Mouse (Mus musculus): ENCODE measurements at regions not wholly inside any gene's neighbourhood (a gene's known extent, or its start where the extent isn't known, plus 50 kb on each side); places are given as distances from the start of the nearest gene placed in this dataset.

DNA sequence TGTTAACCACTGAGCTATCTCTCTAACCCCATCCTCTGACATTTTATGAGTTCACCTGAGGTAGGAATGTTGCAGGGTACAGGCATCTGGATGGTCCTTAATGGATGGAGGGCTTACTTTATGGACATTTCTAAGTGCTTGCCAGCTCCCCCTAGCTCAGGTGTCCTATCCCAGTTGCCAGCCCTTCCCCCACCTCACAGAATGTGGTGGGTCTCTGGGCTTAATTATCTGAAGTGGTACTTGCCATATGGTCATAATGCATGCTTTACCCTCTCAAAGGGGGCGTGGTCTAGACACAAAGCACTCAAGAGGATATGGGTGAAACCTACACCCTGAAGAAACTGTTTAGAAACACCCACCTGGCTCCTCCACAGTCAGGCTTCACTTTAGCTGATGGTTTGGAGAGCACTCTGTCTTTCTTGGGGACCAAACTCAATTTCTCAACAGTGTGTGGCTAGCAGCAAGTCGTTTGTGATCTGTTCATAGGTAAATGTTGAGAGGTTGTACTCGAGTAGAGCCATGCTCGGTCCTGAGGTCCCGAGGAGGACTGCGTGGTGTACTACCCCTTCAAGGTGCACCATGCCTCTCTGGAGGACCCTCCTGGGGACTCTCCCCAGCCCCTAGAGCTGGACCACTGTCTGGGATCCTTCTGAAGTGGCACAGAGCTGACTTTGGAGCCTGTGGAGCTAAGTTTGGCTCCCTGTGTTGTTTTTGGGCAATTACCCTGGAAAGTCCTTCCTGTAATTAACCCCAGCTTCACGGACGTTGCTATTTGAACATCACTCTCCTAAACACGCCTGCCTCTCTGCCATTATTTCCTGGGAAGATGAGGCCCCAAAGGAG, 338.8 kb upstream of the Sall1 start:
- ATAC-seq (ENCODE audit: insufficient read depth, low FRiP score, low read depth) = no peak
- Histone ChIP-seq H3K27me3 (replicated peaks) (no peaks in the 10 kb centered on the region), H3K9me3 (no peaks in the 10 kb centered on the region), H3K4me2 (no peak overlapping the region), H3K4me3 (replicated peaks) (no peak overlapping the region), H3K27ac (no peak overlapping the region), H3K36me3 (no peaks in the 10 kb centered on the region), H3K9ac (no peak overlapping the region), H3K4me1 (peaks cover 5% of the 10 kb centered on the region; the same call in 1 of the 2 replicates)
- WGBS = 55% methylated on average over 9 of the region's 9 CpGs

GRCm38 (mm10) chr8:89380436-89380835, 336.5 kb upstream of the Sall1 start:
- Histone ChIP-seq H3K36me3 (no peaks in the 10 kb centered on the region), H3K27me3 (replicated peaks) (no peaks in the 10 kb centered on the region), H3K9ac (no peak overlapping the region), H3K4me1 (no peaks in the 10 kb centered on the region), H3K4me2 (no peak overlapping the region), H3K4me3 (replicated peaks) (no peak overlapping the region), H3K27ac (no peak overlapping the region), H3K9me3 (no peaks in the 10 kb centered on the region)
- WGBS = 79% methylated on average over 9 of the region's 9 CpGs
- no peak for ATAC-seq (ENCODE audit: insufficient read depth, low FRiP score, low read depth)

DNA sequence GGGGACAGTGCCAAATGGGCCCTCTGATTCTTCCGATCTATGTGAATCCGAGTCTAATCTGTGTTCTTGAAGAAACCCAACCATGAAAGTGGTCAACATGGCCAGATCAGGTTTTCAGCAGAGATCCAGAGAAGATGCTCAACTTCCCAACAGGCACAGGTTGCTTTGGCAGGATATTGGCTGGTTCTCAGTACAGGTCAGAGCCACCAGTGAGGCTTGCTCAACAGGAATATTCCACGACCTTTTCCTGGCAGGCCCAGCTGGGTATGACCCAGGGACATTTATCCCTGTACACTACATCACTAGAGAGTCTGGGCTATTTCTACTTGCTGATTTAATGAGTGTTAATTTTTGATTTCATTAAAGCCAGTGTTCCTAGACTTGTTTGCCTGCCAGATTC, 328.8 kb upstream of the Sall1 start:
- no peaks in the 10 kb centered on the region for H3K27me3 ChIP-seq (replicated peaks)
- no peak overlapping the region for H3K4me3 ChIP-seq (replicated peaks)
- no peak overlapping the region for H3K4me2 ChIP-seq
- no peak overlapping the region for H3K9ac ChIP-seq
- H3K4me1 ChIP-seq = no peaks in the 10 kb centered on the region
- H3K9me3 ChIP-seq = no peaks in the 10 kb centered on the region
- no peak for ATAC-seq (ENCODE audit: insufficient read depth, low FRiP score, low read depth)
- H3K27ac ChIP-seq = no peak overlapping the region
- 90% methylated on average over 3 of the region's 3 CpGs for WGBS
- H3K36me3 ChIP-seq = no peaks in the 10 kb centered on the region

- no peak overlapping the region for H3K4me3 ChIP-seq (replicated peaks)
- no peak overlapping the region for H3K27ac ChIP-seq
- H3K9ac ChIP-seq = no peak overlapping the region
- H3K4me2 ChIP-seq = no peak overlapping the region
- no peaks in the 10 kb centered on the region for H3K27me3 ChIP-seq (replicated peaks)
- no peaks in the 10 kb centered on the region for H3K36me3 ChIP-seq
- H3K4me1 ChIP-seq = no peaks in the 10 kb centered on the region
- no peak for ATAC-seq (ENCODE audit: insufficient read depth, low FRiP score, low read depth)
- 34% methylated on average over 4 of the region's 4 CpGs for WGBS
- H3K9me3 ChIP-seq = no peaks in the 10 kb centered on the region
These were observed 327.8 kb upstream of the Sall1 start for GRCm38 (mm10) chr8:89371773-89372132.

GRCm38 (mm10) chr8:89370816-89371772, 327.1 kb upstream of the Sall1 start:
- WGBS = 45% methylated on average over 20 of the region's 20 CpGs

GRCm38 (mm10) chr8:89365430-89365829, 321.5 kb upstream of the Sall1 start:
- Histone ChIP-seq H3K4me2 (no peak overlapping the region), H3K27me3 (replicated peaks) (no peaks in the 10 kb centered on the region), H3K9ac (no peak overlapping the region), H3K4me1 (no peaks in the 10 kb centered on the region), H3K36me3 (no peaks in the 10 kb centered on the region), H3K27ac (no peak overlapping the region), H3K9me3 (no peaks in the 10 kb centered on the region), H3K4me3 (replicated peaks) (no peak overlapping the region)
- 84% methylated on average over 3 of the region's 3 CpGs for WGBS
- no peak for ATAC-seq (ENCODE audit: insufficient read depth, low FRiP score, low read depth)

More at GRCm38 (mm10) chr8:89370816-89371772, 327.1 kb upstream of the Sall1 start:
- Histone ChIP-seq H3K4me1 (no peaks in the 10 kb centered on the region), H3K27ac (no peak overlapping the region), H3K9me3 (no peaks in the 10 kb centered on the region), H3K27me3 (replicated peaks) (no peaks in the 10 kb centered on the region), H3K4me3 (replicated peaks) (no peak overlapping the region), H3K4me2 (no peak overlapping the region), H3K9ac (no peak overlapping the region), H3K36me3 (no peaks in the 10 kb centered on the region)
- no peak for ATAC-seq (ENCODE audit: insufficient read depth, low FRiP score, low read depth)

DNA sequence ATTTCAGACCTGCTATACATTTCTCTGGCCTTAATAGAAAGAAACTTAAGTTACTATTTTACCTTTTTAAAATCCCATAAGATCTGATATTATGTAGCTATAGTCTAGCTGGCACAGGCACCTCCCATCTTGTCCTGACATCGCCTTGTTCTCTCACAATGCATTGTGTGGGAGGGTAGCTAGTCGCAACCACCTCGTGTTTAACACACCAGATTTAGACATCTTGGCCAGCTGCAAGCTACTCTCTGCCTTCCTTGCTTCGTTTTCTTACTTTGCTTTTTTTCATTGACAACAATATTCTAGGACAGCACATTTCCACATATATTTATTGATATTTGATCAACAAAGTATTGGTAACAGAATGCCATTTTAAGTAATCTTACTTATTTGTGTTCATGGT, 314.4 kb upstream of the Sall1 start:
- Histone ChIP-seq H3K9ac (no peak overlapping the region), H3K4me3 (replicated peaks) (no peak overlapping the region), H3K27me3 (replicated peaks) (no peaks in the 10 kb centered on the region), H3K4me2 (no peak overlapping the region), H3K9me3 (no peaks in the 10 kb centered on the region), H3K36me3 (no peaks in the 10 kb centered on the region), H3K4me1 (no peaks in the 10 kb centered on the region), H3K27ac (no peak overlapping the region)
- no peak for ATAC-seq (ENCODE audit: insufficient read depth, low FRiP score, low read depth)
- WGBS = 82% methylated on average over 4 of the region's 4 CpGs

DNA sequence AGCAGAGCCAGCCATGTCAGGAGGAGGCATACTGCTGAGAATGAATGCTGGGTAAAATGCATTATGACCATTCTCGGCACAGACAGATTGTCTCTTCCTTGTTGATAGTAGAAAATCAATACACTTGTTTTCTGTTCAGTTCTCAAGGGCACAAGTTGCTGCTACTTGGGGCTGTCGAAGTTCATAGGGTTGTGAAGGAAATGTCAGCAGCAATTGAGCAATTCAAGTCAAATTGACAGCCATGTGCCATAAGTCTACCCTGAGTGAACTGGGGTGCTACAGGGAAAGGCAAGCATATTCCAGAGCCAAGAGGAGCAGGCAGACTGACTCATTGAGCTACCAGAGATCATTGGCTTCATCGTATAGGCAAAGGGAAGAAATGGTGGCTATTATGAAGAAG, 301.6 kb upstream of the Sall1 start:
- no peaks in the 10 kb centered on the region for H3K36me3 ChIP-seq
- 76% methylated on average over 3 of the region's 3 CpGs for WGBS
- no peaks in the 10 kb centered on the region for H3K27me3 ChIP-seq (replicated peaks)
- H3K27ac ChIP-seq = no peak overlapping the region
- H3K4me3 ChIP-seq (replicated peaks) = no peak overlapping the region
- H3K4me2 ChIP-seq = no peak overlapping the region
- no peaks in the 10 kb centered on the region for H3K9me3 ChIP-seq
- no peaks in the 10 kb centered on the region for H3K4me1 ChIP-seq
- no peak overlapping the region for H3K9ac ChIP-seq
- ATAC-seq (ENCODE audit: insufficient read depth, low FRiP score, low read depth) = no peak

- H3K4me3 ChIP-seq (replicated peaks) = no peak overlapping the region
- no peaks in the 10 kb centered on the region for H3K9me3 ChIP-seq
- 79% methylated on average over 5 of the region's 5 CpGs for WGBS
- H3K27ac ChIP-seq = no peak overlapping the region
- ATAC-seq (ENCODE audit: insufficient read depth, low FRiP score, low read depth) = no peak
- H3K4me2 ChIP-seq = no peak overlapping the region
- H3K36me3 ChIP-seq = no peaks in the 10 kb centered on the region
- H3K9ac ChIP-seq = no peak overlapping the region
- H3K4me1 ChIP-seq = no peaks in the 10 kb centered on the region
- H3K27me3 ChIP-seq (replicated peaks) = no peaks in the 10 kb centered on the region
These were observed 297.7 kb upstream of the Sall1 start for GRCm38 (mm10) chr8:89341686-89342085.

GRCm38 (mm10) chr8:89335416-89335815, 291.5 kb upstream of the Sall1 start:
- 70% methylated on average over 2 of the region's 2 CpGs for WGBS
- Histone ChIP-seq H3K36me3 (no peaks in the 10 kb centered on the region), H3K27ac (no peak overlapping the region), H3K9me3 (no peaks in the 10 kb centered on the region), H3K4me2 (no peak overlapping the region), H3K4me3 (replicated peaks) (no peak overlapping the region), H3K9ac (no peak overlapping the region), H3K27me3 (replicated peaks) (no peaks in the 10 kb centered on the region), H3K4me1 (no peaks in the 10 kb centered on the region)
- no peak for ATAC-seq (ENCODE audit: insufficient read depth, low FRiP score, low read depth)

- Histone ChIP-seq H3K4me1 (no peaks in the 10 kb centered on the region), H3K9me3 (no peaks in the 10 kb centered on the region), H3K4me3 (replicated peaks) (no peak overlapping the region), H3K27ac (no peak overlapping the region), H3K36me3 (no peaks in the 10 kb centered on the region), H3K4me2 (no peak overlapping the region), H3K27me3 (replicated peaks) (no peaks in the 10 kb centered on the region), H3K9ac (no peak overlapping the region)
- ATAC-seq (ENCODE audit: insufficient read depth, low FRiP score, low read depth) = no peak
- WGBS = 90% methylated on average over 2 of the region's 2 CpGs
These were observed 281.9 kb upstream of the Sall1 start for GRCm38 (mm10) chr8:89325751-89326351.

DNA sequence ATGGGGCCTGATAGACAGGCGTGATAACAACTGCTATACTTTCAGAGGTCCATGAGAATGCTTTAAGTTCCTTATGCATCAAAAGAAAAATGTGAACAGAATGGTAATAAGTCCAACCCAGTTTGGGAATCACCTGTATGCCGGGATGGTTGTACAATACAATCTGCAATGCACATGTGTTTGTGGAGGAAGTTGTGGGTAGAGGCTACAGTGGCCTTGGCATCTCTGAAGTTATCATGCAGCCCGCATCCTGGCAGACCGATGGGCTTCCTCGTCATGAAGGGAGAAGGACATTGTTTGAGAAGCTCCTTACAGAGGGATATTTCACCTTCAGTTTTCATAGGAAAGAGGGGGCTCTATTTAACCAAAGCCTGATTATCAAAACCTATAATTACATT, 281.3 kb upstream of the Sall1 start:
- Histone ChIP-seq H3K4me1 (no peaks in the 10 kb centered on the region), H3K9ac (no peak overlapping the region), H3K36me3 (no peaks in the 10 kb centered on the region), H3K4me2 (no peak overlapping the region), H3K9me3 (no peaks in the 10 kb centered on the region), H3K27me3 (replicated peaks) (no peaks in the 10 kb centered on the region), H3K4me3 (replicated peaks) (no peak overlapping the region), H3K27ac (no peak overlapping the region)
- WGBS = 80% methylated on average over 5 of the region's 5 CpGs
- ATAC-seq (ENCODE audit: insufficient read depth, low FRiP score, low read depth) = no peak

Measured in stomach, embryonic 15.5 days (tissue).